Mouse (Mus musculus) MEL (cell line): ENCODE measurements around the gene Grid1. TPM values are rescaled to one million over a fixed set of nuclear protein-coding genes. Genes with fewer than 3 reads are reported as not detected.

ENCODE experiments used
- DNase-seq: peaks from one replicate; pipeline ENCODE4 v3.0.0; 2011; ENCODE audit warnings: low read depth, low spot score
- H3K27ac ChIP-seq: 2 replicates; pipeline ENCODE4 v1.5.1; 2012; ENCODE audit warnings: low read depth, mild to moderate bottlenecking, control low read depth, low read length, moderate library complexity; ENCODE audit not compliant: control insufficient read depth
- H3K27me3 ChIP-seq, 2 experiments: fragments of 150-350 bp in 1 of 2; sonication (generic) in 1 of 2; 2 replicates each; pipeline ENCODE4 v1.6.1; 2012; ENCODE audit warnings: low read length in 2 of 2, mild to moderate bottlenecking in 2 of 2, improper control_type of control experiment in 1 of 2, moderate library complexity in 1 of 2; ENCODE audit not compliant: insufficient read depth in 2 of 2, control insufficient read depth in 1 of 2
- H3K36me3 ChIP-seq, 2 experiments: 2 replicates each; pipeline ENCODE4 v1.6.1; 2012 to 2014; ENCODE audit warnings: low read length in 2 of 2, improper control_type of control experiment in 1 of 2, inconsistent platforms in 1 of 2, mild to moderate bottlenecking in 1 of 2; ENCODE audit not compliant: insufficient read depth in 2 of 2, control insufficient read depth in 1 of 2
- H3K4me1 ChIP-seq, 2 experiments: fragments of 150-350 bp in 1 of 2; sonication (generic) in 1 of 2; 2 replicates each; pipeline ENCODE4 v1.6.1; 2012; ENCODE audit warnings: low read length in 2 of 2, improper control_type of control experiment in 1 of 2, mild to moderate bottlenecking in 1 of 2; ENCODE audit not compliant: insufficient read depth in 2 of 2, control insufficient read depth in 1 of 2
- H3K4me3 ChIP-seq, 2 experiments: fragments of 150-350 bp in 1 of 2; sonication (generic) in 1 of 2; 2 replicates each; pipeline ENCODE4 v1.5.1; 2012; ENCODE audit warnings: low read depth in 2 of 2, low read length in 2 of 2, mild to moderate bottlenecking in 2 of 2, moderate library complexity in 2 of 2, control low read depth in 1 of 2, improper control_type of control experiment in 1 of 2; ENCODE audit not compliant: control insufficient read depth in 1 of 2, insufficient read depth in 1 of 2
- H3K79me2 ChIP-seq: 2 replicates; pipeline ENCODE4 v1.6.1; 2012; ENCODE audit warnings: mild to moderate bottlenecking, low read length, moderate library complexity; ENCODE audit not compliant: control insufficient read depth, poor library complexity, insufficient read depth
- H3K9ac ChIP-seq: 2 replicates; pipeline ENCODE4 v1.6.1; 2012; ENCODE audit warnings: low read depth, mild to moderate bottlenecking, control low read depth, low read length, moderate library complexity; ENCODE audit not compliant: control insufficient read depth, poor library complexity, severe bottlenecking
- H3K9me3 ChIP-seq: fragments of 150-350 bp; sonication (generic); replicated peaks from 2 replicates; pipeline ENCODE4 v1.6.1; 2012; ENCODE audit warnings: mild to moderate bottlenecking, low read length, improper control_type of control experiment, moderate library complexity; ENCODE audit not compliant: insufficient read depth
- HCFC1 ChIP-seq: IDR thresholded peaks from 2 replicates; pipeline ENCODE4 v1.6.1; 2012; ENCODE audit warnings: low read depth, mild to moderate bottlenecking, inconsistent platforms, low read length, improper control_type of control experiment, moderate library complexity
- JUND ChIP-seq: IDR thresholded peaks from 2 replicates; pipeline ENCODE4 v1.6.1; 2011; ENCODE audit warnings: low read depth, mild to moderate bottlenecking, improper control_type of control experiment, low read length
- KAT2A ChIP-seq: conservative IDR thresholded peaks from 2 replicates; pipeline ENCODE4 v1.6.1; 2012; ENCODE audit warnings: low read depth, low read length, improper control_type of control experiment, inconsistent platforms
- MAX ChIP-seq: IDR thresholded peaks from 2 replicates; pipeline ENCODE4 v1.6.1; 2011; ENCODE audit warnings: low read length, improper control_type of control experiment
- MAZ ChIP-seq: IDR thresholded peaks from 2 replicates; pipeline ENCODE4 v1.6.1; 2012; ENCODE audit warnings: low read depth, mild to moderate bottlenecking, inconsistent platforms, low read length, improper control_type of control experiment
- MEF2A ChIP-seq: IDR thresholded peaks from 2 replicates; pipeline ENCODE4 v1.6.1; 2014; ENCODE audit warnings: low read depth, mild to moderate bottlenecking, inconsistent platforms, low read length, improper control_type of control experiment; ENCODE audit not compliant: poor library complexity, insufficient replicate concordance, severe bottlenecking; ENCODE audit errors: extremely low read depth
- MXI1 ChIP-seq: IDR thresholded peaks from 2 replicates; pipeline ENCODE4 v1.6.1; 2011; ENCODE audit warnings: mild to moderate bottlenecking, low read depth, low read length, improper control_type of control experiment
- MYC ChIP-seq: IDR thresholded peaks from 2 replicates; pipeline ENCODE4 v1.6.1; 2011; ENCODE audit warnings: low read depth, mild to moderate bottlenecking, low read length, improper control_type of control experiment, moderate library complexity
- RAD21 ChIP-seq: IDR thresholded peaks from 2 replicates; pipeline ENCODE4 v1.6.1; 2011; ENCODE audit warnings: mild to moderate bottlenecking, low read depth, low read length, improper control_type of control experiment
- RCOR1 ChIP-seq: IDR thresholded peaks from 2 replicates; pipeline ENCODE4 v1.6.1; 2012; ENCODE audit warnings: low read depth, mild to moderate bottlenecking, inconsistent platforms, low read length, improper control_type of control experiment
- SMC3 ChIP-seq: IDR thresholded peaks from 2 replicates; pipeline ENCODE4 v1.6.1; 2011; ENCODE audit warnings: low read depth, low read length, improper control_type of control experiment
- TCF12 ChIP-seq: IDR thresholded peaks from 2 replicates; pipeline ENCODE4 v1.6.1; 2014; ENCODE audit warnings: low read depth, mild to moderate bottlenecking, inconsistent platforms, low read length, improper control_type of control experiment, moderate library complexity
- USF1 ChIP-seq: IDR thresholded peaks from 2 replicates; pipeline ENCODE4 v1.6.1; 2014; ENCODE audit warnings: low read depth, mild to moderate bottlenecking, inconsistent platforms, low read length, improper control_type of control experiment, moderate library complexity
- ZMIZ1 ChIP-seq: IDR thresholded peaks from 2 replicates; pipeline ENCODE4 v1.6.1; 2012; ENCODE audit warnings: low read depth, mild to moderate bottlenecking, inconsistent platforms, low read length, improper control_type of control experiment, moderate library complexity
- polyA plus RNA-seq, 2 experiments: library from polyadenylated mRNA; stranded (reverse) in 1 of 2; unstranded in 1 of 2; fragments of >175 nt in 1 of 2; fragments of >200 nt in 1 of 2; gene quantifications; 2 replicates each; pipeline versions ENCODE4 v1.2.1 to v1.2.4; 2012; ENCODE audit warnings: low replicate concordance in 2 of 2, low read depth in 1 of 2; ENCODE audit not compliant: insufficient read length in 2 of 2, insufficient read depth in 1 of 2, missing spikeins in 1 of 2
- total RNA-seq: library from RNA; depleted of rRNA; stranded (reverse); fragments of 300-350 nt; gene quantifications from 2 replicates; pipeline ENCODE4 v1.2.3, GENCODE M21; 2012

The Grid1 gene
- total and polyA plus RNA-seq, 3 experiments: not detected

GRCm38 (mm10) chr14:34847625-34848024 lies 27.7 kb downstream of the Grid1 start:
- H3K27ac ChIP-seq: no peak overlapping the region
- H3K4me3 ChIP-seq: no peak overlapping the region
- no peaks in the 10 kb centered on the region for H3K27me3 ChIP-seq
- no peaks in the 10 kb centered on the region for H3K4me1 ChIP-seq
- no peaks in the 10 kb centered on the region for H3K36me3 ChIP-seq
- TF ChIP-seq MAX (no peak), MYC (no peak), USF1 (no peak), ZMIZ1 (no peak), MXI1 (no peak), HCFC1 (no peak), MEF2A (no peak), JUND (no peak)
- TF ChIP-seq, all 39 proteins: peak for 0
- no peak for DNase-seq
- H3K9me3 ChIP-seq: no peaks in the 10 kb centered on the region
- H3K79me2 ChIP-seq: no peaks in the 10 kb centered on the region
- no peak overlapping the region for H3K9ac ChIP-seq

- Histone ChIP-seq H3K9ac (no peak overlapping the region), H3K27ac (no peak overlapping the region), H3K9me3 (no peaks in the 10 kb centered on the region), H3K4me1 (no peaks in the 10 kb centered on the region), H3K36me3 (no peaks in the 10 kb centered on the region), H3K4me3 (no peak overlapping the region), H3K27me3 (no peaks in the 10 kb centered on the region), H3K79me2 (no peaks in the 10 kb centered on the region)
- no peak for DNase-seq
- TF ChIP-seq RCOR1 (no peak), RAD21 (no peak), MYC (no peak), KAT2A (no peak), MAZ (no peak), TCF12 (no peak), MXI1 (no peak), SMC3 (no peak), MEF2A (no peak)
Observed at GRCm38 (mm10) chr14:34860891-34861780, 41.2 kb downstream of the Grid1 start.
